Mouse (Mus musculus): Measurements from ENCODE around the gene Flt3.

Flt3 gene

DNA sequence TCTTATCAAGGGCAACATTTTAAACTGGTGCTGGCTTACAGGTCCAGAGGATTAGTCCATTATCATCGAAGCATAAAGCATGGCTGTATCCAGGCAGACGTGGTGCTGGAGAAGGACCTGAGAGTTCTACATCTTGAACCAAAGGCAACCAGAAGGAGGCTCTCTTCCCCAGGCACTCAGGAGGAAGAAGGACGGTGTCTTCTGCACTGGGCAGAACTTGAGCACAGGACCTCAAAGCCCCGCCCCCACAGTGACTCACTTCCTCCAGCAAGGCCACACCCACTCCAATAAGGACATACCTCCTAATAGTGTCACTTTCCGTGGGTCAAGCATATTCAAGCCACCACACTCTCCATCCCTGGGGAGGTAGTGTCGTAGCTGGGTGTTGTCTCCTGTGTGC, 10.3 kb upstream of the Flt3 start:
- no peak for DNase-seq (ENCODE audit: extremely low spot score, low read depth, low spot score)

- DNase-seq (ENCODE audit: extremely low spot score, low read depth, low spot score) = no peak
Measured at GRCm38 (mm10) chr5:147408731-147409130, 8.4 kb upstream of the Flt3 start.

- no peak for DNase-seq (ENCODE audit: extremely low spot score, low read depth, low spot score)
Measured at GRCm38 (mm10) chr5:147406135-147406534, 5.8 kb upstream of the Flt3 start.

DNA sequence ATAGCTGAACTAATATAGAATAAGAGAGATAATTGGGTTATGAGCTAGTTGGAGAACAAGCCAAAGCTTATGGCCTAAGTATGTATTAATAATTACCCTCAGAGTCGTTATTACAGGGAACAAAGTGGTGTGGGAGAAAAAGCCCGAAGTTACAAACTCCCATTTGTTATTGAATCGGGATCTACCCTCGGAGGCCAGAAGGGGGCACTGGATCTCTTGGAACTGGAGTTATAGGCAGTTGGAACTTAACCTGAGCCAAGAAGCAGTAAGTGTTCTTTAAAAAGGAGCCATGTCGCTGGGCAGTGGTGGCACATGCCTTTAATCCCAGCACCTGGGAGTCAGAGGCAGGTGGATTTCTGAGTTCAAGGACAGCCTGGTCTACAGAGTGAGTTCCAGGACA, 2.2 kb upstream of the Flt3 start:
- no peak for DNase-seq (ENCODE audit: extremely low spot score, low read depth, low spot score)

DNA sequence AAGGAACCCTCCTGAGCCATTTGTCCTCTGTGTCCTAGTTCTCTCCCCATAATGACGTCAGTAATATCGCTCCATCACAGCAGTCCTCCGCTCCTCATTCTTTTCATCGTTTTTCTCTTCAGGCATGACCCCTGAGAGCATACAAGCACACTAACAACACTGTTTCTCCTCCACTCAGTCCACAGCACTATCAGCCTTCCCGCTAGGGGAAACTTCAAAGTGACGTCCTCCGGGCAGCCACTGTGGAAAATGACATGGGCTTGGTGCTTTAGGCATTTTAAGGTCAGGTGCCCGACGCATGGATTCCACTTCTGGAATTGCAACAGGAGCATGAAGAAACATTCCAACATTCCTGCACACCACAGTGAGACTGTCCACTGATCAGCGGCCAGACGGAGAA, 735 bp upstream of the Flt3 start:
- DNase-seq (ENCODE audit: extremely low spot score, low read depth, low spot score) = no peak

GRCm38 (mm10) chr5:147400505-147400979, 253 bp upstream of the Flt3 start:
- no peak for DNase-seq (ENCODE audit: extremely low spot score, low read depth, low spot score)

DNA sequence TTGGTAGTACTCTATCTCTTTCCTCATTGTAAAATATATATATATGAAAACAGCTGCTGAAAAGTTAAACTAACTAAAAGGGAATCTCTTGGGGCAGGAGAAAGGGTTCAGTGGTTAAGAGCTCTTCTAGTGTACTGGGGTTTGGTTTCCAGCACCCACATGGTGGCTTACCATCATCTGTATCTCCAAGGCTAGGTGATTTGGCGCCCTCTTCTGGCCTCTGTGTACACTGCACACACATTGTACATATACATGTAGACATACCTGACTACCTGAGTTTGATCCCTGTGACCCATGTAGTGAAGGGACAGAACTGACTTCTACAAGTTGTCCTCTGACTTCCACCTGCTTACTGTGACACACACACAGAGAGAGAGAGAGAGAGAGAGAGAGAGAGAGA, 5.2 kb downstream of the Flt3 start:
- no peak for DNase-seq (ENCODE audit: extremely low spot score, low read depth, low spot score)

DNA sequence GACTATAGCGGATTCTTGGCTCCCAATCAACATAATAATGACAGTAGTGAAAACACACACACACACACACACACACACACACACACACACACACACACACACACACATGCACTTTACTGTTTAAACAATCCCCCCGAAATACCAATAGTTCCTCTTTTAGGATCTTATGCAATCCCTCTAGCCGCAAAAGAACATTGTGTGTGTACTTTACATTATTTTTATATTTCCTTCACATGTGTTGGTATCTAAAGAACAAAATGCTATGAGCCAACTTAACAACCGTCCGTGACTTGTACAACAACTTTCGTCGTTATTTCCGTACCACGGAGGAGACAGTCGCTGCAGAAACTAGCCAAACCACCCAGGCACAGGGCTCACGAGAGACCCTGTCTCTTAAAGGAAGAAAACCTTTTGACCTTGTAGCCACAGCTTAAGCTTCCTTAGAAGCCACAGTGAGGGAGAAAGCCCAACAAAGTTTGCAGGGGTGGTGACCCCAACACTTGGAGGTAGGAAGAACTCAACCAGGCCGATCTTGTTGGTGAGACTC, 7.5 kb downstream of the Flt3 start:
- no peak for DNase-seq (ENCODE audit: extremely low spot score, low read depth, low spot score)

GRCm38 (mm10) chr5:147390772-147391171, 9.5 kb downstream of the Flt3 start:
- DNase-seq (ENCODE audit: extremely low spot score, low read depth, low spot score) = no peak

- DNase-seq (ENCODE audit: extremely low spot score, low read depth, low spot score) = no peak
Measured at GRCm38 (mm10) chr5:147389052-147389451, 11.2 kb downstream of the Flt3 start.

DNA sequence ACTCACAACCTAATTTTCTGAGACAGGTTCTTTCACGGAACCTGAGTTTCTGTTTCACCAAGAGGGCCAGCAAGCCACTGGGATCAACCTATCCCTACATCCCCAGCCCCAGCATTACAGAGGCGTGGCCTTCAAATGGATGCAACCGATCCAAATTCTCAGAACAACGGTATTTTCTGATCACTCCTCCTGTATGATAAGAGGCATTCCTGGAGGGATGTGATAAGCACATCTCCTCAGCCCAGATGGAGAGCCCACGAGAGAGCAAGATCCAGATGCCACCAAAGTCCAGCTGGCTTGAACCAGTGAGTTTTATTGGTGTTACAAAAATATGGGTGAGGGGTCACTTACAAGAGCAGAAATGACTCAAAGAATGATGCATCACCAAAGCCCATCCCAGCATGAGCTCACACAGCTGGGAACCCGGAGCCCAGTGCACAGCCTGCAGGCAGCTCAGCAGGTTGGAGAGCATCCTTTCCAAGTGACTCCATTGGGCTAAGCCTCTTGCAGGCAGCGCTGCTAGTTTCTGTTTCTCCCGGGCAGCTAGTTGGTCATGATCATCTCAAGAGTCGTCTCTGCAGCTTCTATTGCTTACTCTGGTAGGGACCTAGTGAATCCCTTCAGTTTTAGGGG, 11.8 kb downstream of the Flt3 start:
- no peak for DNase-seq (ENCODE audit: extremely low spot score, low read depth, low spot score)

DNA sequence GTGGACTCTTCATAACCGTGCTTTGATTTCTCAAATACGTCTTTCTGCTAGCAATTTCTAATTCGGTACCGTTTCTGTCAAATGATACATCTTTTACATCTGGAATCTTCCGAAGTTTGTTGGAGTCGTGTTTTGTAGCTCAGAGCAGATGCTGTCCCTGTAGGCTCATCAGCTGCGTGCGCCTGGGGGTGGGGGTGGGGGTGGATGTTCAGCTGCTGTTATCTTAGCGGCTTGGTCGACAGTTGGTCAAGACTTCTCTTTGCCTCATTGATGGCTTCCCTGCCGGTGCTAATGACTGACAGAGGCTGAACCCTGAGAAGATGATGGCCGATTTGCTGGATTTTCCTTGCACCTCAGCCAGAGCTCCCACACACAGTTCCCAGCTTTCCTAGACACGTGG, 13.4 kb downstream of the Flt3 start:
- DNase-seq (ENCODE audit: extremely low spot score, low read depth, low spot score) = no peak

- peak; percentile 37 for DNase-seq (ENCODE audit: extremely low spot score, low read depth, low spot score)
Measured at GRCm38 (mm10) chr5:147381396-147381795, 18.9 kb downstream of the Flt3 start.

DNA sequence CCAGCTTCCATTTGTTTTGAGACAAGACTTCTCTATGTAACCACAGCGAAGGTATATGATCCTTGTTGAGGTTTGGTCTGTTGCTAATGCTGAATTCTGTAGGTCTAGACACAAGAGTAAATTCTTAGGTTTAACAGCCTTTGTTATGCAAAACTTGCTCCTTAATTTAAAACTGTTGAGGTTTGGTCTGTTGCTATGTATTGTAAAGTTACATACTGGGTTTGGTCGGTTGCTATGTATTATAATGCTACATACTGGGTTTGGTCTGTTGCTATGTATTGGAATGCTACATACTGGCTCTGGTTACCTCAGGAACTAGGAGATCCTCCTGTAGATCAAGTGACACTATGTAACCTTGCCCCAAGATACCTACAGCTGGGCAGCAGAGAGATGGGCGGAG, 20.8 kb downstream of the Flt3 start:
- DNase-seq (ENCODE audit: extremely low spot score, low read depth, low spot score) = no peak

GRCm38 (mm10) chr5:147370276-147370675, 30.0 kb downstream of the Flt3 start:
- DNase-seq (ENCODE audit: extremely low spot score, low read depth, low spot score) = no peak

GRCm38 (mm10) chr5:147368221-147368620, 32.1 kb downstream of the Flt3 start:
- DNase-seq (ENCODE audit: extremely low spot score, low read depth, low spot score) = no peak

- DNase-seq (ENCODE audit: extremely low spot score, low read depth, low spot score) = no peak
Measured at GRCm38 (mm10) chr5:147365995-147366765, 34.1 kb downstream of the Flt3 start.

DNA sequence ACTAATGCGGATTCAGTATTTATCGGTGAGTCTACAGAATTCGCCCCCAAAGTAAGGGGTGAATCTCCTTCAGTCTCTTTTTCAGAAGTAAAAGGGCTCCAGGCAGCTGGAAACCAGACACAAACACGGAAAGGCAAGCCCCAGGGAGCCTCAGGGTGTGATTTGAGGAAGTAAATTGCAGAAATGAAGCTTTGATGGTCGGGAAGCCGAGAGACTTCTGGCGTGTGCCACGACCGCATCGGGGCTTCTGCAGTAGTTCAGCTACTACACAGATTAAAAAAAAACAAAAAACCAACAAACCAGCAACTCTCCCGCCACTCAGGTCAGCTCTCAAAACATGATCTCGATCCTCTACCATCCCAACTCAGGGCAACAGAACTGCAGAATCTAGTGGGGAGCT, 37.2 kb downstream of the Flt3 start:
- no peak for DNase-seq (ENCODE audit: extremely low spot score, low read depth, low spot score)

DNA sequence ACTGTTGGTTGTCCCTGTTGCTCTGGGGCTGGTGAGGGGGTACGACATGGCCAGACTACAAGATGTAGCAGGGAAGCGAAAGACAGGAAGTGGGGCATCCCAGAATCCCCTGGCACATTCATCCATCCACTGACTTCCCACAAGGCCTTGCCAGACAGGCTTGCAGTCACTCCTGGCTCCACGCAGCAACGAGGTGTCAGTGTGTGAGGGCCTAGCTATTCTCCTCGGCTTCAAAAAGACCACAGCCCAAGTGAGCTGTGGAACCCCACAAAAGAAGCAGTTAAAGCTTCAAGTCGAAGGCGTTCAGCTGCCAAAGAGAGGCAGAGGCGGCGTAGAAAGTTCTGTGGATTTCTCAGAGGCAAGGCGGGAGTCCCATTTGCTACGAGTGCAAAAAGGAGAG, 41.8 kb downstream of the Flt3 start:
- no peak for DNase-seq (ENCODE audit: extremely low spot score, low read depth, low spot score)

DNA sequence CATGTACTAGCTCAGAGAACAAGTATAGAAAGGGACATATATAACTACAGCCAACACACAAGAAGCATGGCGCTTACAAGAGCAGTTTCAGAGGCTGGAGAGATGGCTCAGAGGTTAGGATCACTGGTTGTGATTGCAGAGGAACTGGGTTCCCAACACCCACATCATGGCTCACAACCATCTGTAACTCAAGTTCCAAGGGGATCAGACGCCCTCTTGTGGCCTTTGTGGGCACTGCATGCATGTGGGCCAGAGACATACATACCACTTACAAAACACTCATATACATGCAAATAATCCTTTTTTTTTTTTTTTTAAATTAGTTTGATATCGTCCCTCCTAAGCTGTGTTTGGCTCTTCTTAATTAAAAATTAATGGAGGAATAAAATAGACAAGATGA, 42.8 kb downstream of the Flt3 start:
- DNase-seq (ENCODE audit: extremely low spot score, low read depth, low spot score) = no peak

DNA sequence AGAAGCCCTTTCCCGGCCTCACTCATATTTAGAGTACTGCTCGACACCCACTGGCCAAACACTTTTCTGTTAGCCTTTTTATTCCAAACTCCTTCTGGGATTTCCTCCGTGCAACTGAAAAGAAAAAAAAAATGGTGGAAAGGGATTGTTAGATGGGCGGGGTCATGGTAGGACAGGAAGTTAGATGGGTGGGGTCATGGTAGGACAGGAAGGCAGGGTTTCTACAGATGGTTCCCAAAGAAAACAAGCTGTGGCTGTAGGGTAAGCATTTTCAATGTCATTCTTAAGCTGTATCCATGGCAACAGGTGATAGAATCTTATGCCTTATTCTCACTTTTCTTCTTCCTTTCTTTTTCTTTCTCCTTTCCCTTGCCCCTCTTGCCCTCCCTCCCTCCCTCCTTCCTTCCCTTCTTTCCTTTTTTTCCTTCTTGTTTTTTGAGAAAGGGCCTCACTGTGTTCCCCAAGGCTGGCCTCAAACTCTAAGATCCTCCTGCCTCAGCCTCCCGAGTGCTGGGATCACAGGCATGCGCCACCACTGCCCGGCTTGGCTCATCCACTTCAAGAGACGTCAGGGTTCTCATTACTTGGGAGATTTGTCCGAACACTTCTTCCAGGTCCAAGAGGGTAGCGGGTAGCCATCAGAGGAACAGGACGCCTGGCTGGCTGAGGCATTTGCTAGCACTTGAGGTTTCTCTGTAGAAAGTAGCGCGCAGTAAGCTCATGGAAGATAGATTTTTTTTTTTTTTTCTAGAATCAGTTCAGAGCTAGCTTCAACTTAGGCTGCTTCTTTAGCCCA, 43.8 kb downstream of the Flt3 start:
- DNase-seq (ENCODE audit: extremely low spot score, low read depth, low spot score) = no peak

- DNase-seq (ENCODE audit: extremely low spot score, low read depth, low spot score) = no peak
Measured at GRCm38 (mm10) chr5:147355788-147356187, 44.5 kb downstream of the Flt3 start.
